Mouse (Mus musculus): ENCODE results near the gene Adora1. TPM values are rescaled to one million over a fixed set of nuclear protein-coding genes. Genes with fewer than 3 reads are reported as not detected.

Gene Adora1
- polyA plus RNA-seq, 1 experiment from 2014 or later = 0.08 TPM

DNA sequence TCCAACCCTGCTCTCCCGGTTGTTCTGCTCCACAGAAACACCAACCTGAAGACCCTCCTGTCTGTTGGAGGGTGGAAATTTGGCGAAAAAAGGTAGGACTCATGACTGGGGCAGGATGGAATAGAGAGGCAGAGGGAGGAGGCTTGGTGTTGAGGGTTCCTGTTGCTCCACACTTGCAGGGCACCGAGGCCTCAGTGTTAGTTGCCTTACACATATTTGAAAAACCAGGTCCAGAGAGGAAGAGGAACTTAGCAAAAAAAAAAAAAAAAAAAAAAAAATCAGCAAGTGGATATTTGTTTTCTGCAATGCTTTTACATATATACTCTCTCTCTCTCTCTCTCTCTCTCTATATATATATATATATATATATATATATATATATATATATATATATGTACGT lies 51.1 kb downstream of the Adora1 start:
- no peaks in the 10 kb centered on the region for H3K36me3 ChIP-seq (ENCODE audit: control insufficient read depth, insufficient read depth, low read length)
- ATAC-seq (ENCODE audit: low FRiP score) = no peak
- H3K9me3 ChIP-seq (ENCODE audit: control insufficient read depth, low read length) = no peaks in the 10 kb centered on the region
- H3K4me2 ChIP-seq = no peak overlapping the region
- no peaks in the 10 kb centered on the region for H3K27me3 ChIP-seq (ENCODE audit: control insufficient read depth, insufficient read depth, low read length)
- DNase-seq (ENCODE audit: low spot score, missing footprints) = no peak
- no peak overlapping the region for H3K9ac ChIP-seq (ENCODE audit: low read length)
- no peak overlapping the region for H3K27ac ChIP-seq (ENCODE audit: low read depth, low read length)
- H3K4me3 ChIP-seq (ENCODE audit: low read depth, low read length) = no peak overlapping the region
- 91% methylated on average over 4 of the region's 4 CpGs for WGBS
- H3K4me1 ChIP-seq (ENCODE audit: control insufficient read depth, insufficient read depth, low read length) = no peaks in the 10 kb centered on the region

DNA sequence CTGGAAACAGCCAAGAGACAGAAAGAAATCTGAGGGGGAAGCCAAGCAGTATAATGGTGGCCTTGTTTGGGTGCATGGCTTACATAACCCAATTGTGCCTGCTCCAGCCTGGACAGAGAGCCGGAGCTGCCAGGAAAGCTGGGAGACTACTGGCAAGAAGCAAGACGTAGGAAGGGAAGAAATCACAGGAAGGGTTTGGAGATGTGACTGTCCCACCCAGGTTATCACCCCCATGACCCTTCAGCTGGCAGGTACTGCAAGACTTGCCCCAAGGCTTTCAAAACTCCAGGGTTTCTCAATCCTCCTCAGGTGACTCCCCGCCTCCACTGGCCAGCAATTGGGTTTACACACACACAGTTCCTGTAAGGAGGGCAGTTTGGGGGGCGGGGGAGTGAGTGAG lies 53.2 kb downstream of the Adora1 start, which contains the start of gene Chil1:
Gene Chil1, plus strand, starts transcription at position 152 of the 400 bp plus-strand sequence.
- DNase-seq (ENCODE audit: low spot score, missing footprints) (no peak), ATAC-seq (ENCODE audit: low FRiP score) (no peak)
- Histone ChIP-seq H3K27ac (ENCODE audit: low read depth, low read length) (no peak within 1 kb of the TSS), H3K4me2 (no peak within 1 kb of the TSS), H3K4me3 (ENCODE audit: low read depth, low read length) (no peak within 1 kb of the TSS), H3K4me1 (ENCODE audit: control insufficient read depth, insufficient read depth, low read length) (peaks cover 3% of the 10 kb centered on the region; the same call in 1 of the 2 replicates), H3K9ac (ENCODE audit: low read length) (no peak within 1 kb of the TSS), H3K36me3 (ENCODE audit: control insufficient read depth, insufficient read depth, low read length) (no peaks in the 10 kb centered on the region), H3K27me3 (ENCODE audit: control insufficient read depth, insufficient read depth, low read length) (no peaks in the 10 kb centered on the region), H3K9me3 (ENCODE audit: control insufficient read depth, low read length) (no peaks in the 10 kb centered on the region)
- whole genome bisulfite sequencing = 49% methylated on average over 4 of the region's 4 CpGs

DNA sequence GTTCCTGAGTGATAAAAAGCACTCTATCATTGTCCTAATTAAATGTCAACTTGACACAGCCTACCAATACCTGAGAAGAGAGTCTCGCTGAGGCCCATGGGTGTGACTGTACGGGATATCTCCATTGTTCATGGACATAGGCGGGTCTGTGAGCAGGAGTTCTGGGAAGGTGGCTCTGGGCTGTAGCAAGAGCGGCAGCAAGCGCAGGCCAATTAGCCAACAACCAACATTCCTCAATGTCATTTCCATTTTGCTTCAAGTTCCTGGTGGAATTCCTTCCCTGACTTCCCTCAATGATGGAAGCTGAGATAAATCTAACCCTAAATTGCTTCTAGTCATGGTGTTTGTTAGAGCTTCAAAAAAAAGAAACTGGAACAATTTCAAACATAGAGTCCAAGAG lies 57.3 kb downstream of the Adora1 start:
- Histone ChIP-seq H3K4me3 (ENCODE audit: low read depth, low read length) (no peak overlapping the region), H3K4me2 (no peak overlapping the region), H3K36me3 (ENCODE audit: control insufficient read depth, insufficient read depth, low read length) (no peaks in the 10 kb centered on the region), H3K4me1 (ENCODE audit: control insufficient read depth, insufficient read depth, low read length) (peaks cover 3% of the 10 kb centered on the region; the same call in 1 of the 2 replicates), H3K27ac (ENCODE audit: low read depth, low read length) (no peak overlapping the region), H3K9me3 (ENCODE audit: control insufficient read depth, low read length) (no peaks in the 10 kb centered on the region), H3K27me3 (ENCODE audit: control insufficient read depth, insufficient read depth, low read length) (no peaks in the 10 kb centered on the region), H3K9ac (ENCODE audit: low read length) (no peak overlapping the region)
- WGBS = 92% methylated on average over 5 of the region's 5 CpGs
- DNase-seq (ENCODE audit: low spot score, missing footprints) (no peak), ATAC-seq (ENCODE audit: low FRiP score) (no peak)

DNA sequence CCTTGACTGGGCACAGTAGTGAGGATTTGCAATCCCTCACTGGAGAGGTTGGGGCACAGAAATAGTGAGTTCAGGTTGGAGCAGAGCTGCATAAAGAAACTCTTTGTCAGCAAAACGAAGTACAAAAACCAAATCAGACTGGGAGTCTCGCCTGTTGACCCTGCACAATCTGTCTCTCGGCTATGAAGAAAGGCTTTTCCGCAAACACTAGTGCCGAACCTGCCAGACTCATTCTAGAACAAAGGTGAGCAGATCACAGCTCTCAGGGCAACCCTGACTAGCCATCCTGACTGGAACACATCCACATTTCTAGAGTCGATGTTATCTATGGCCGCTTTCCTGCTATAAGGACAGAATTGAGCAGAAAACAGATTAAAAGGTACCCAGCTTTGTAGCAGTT lies 62.1 kb downstream of the Adora1 start:
- Histone ChIP-seq H3K4me1 (ENCODE audit: control insufficient read depth, insufficient read depth, low read length) (no peaks in the 10 kb centered on the region), H3K4me3 (ENCODE audit: low read depth, low read length) (no peak overlapping the region), H3K27me3 (ENCODE audit: control insufficient read depth, insufficient read depth, low read length) (no peaks in the 10 kb centered on the region), H3K9me3 (ENCODE audit: control insufficient read depth, low read length) (no peaks in the 10 kb centered on the region), H3K36me3 (ENCODE audit: control insufficient read depth, insufficient read depth, low read length) (no peaks in the 10 kb centered on the region), H3K9ac (ENCODE audit: low read length) (no peak overlapping the region), H3K4me2 (no peak overlapping the region), H3K27ac (ENCODE audit: low read depth, low read length) (no peak overlapping the region)
- ATAC-seq (ENCODE audit: low FRiP score) (no peak), DNase-seq (ENCODE audit: low spot score, missing footprints) (peak; percentile 79)
- WGBS = 71% methylated on average over 7 of the region's 7 CpGs

DNA sequence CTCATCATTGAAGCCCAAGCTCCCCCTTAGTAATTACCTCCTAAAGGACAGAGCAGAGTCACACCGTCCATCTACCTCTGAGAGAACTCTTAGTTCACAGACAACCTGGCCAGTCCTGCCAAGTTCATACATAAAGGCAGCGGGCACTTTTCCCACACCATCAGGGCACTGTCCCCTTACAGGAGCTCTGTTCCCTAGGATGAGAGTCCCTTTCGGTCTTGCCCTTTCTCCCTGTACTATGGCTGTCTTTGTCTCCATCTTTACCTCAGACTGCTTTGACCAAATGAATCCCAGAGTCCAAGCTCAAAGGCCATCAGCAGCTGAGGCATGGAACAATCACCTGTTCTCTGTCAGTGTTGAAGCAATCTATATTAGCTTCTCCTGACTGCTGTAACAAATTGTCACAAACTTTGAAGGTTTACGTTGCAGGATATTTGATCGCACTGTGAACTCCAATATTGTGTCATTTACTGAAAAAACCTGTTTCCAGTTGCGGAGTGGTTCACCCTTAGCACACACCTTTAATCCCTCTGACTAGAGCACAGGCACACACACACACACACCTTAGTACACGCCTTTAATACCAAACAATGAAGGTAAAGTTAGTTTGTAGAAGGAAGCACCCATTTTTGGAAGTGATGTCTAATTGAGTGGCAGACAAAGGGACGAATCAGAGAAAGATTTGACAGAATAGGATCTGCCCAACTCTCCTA lies 66.1 kb downstream of the Adora1 start:
- Histone ChIP-seq H3K4me3 (ENCODE audit: low read depth, low read length) (no peak overlapping the region), H3K4me2 (no peak overlapping the region), H3K27me3 (ENCODE audit: control insufficient read depth, insufficient read depth, low read length) (no peaks in the 10 kb centered on the region), H3K9me3 (ENCODE audit: control insufficient read depth, low read length) (no peaks in the 10 kb centered on the region), H3K9ac (ENCODE audit: low read length) (no peak overlapping the region), H3K4me1 (ENCODE audit: control insufficient read depth, insufficient read depth, low read length) (no peaks in the 10 kb centered on the region), H3K36me3 (ENCODE audit: control insufficient read depth, insufficient read depth, low read length) (no peaks in the 10 kb centered on the region), H3K27ac (ENCODE audit: low read depth, low read length) (no peak overlapping the region)
- 89% methylated on average over 8 of the region's 8 CpGs for WGBS
- ATAC-seq (ENCODE audit: low FRiP score) = no peak
- peak; percentile 65 for DNase-seq (ENCODE audit: low spot score, missing footprints)

DNA sequence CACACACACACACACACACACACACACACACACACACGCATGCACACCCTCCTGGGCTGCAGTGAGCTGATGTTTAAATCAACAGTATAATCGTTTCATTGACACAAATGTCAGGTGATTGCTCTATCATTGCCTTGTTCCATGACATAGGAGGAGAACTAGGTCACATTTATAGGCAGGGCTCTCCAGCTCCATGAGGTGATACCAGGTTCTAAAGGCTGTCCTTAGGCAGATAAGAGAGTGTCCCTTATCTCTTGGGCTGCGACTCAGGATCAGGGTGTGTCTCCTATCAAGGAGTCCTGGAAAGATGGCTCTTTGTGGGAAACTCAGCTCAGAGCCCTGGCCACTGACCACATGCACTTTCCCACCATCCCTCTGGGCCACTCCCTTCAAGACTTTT lies 66.7 kb downstream of the Adora1 start:
- Histone ChIP-seq H3K27ac (ENCODE audit: low read depth, low read length) (no peak overlapping the region), H3K9ac (ENCODE audit: low read length) (no peak overlapping the region), H3K4me3 (ENCODE audit: low read depth, low read length) (no peak overlapping the region), H3K27me3 (ENCODE audit: control insufficient read depth, insufficient read depth, low read length) (no peaks in the 10 kb centered on the region), H3K9me3 (ENCODE audit: control insufficient read depth, low read length) (no peaks in the 10 kb centered on the region), H3K36me3 (ENCODE audit: control insufficient read depth, insufficient read depth, low read length) (no peaks in the 10 kb centered on the region), H3K4me2 (no peak overlapping the region), H3K4me1 (ENCODE audit: control insufficient read depth, insufficient read depth, low read length) (no peaks in the 10 kb centered on the region)
- WGBS = 89% methylated on average over 3 of the region's 3 CpGs
- ATAC-seq (ENCODE audit: low FRiP score) (no peak), DNase-seq (ENCODE audit: low spot score, missing footprints) (peak; percentile 14)

DNA sequence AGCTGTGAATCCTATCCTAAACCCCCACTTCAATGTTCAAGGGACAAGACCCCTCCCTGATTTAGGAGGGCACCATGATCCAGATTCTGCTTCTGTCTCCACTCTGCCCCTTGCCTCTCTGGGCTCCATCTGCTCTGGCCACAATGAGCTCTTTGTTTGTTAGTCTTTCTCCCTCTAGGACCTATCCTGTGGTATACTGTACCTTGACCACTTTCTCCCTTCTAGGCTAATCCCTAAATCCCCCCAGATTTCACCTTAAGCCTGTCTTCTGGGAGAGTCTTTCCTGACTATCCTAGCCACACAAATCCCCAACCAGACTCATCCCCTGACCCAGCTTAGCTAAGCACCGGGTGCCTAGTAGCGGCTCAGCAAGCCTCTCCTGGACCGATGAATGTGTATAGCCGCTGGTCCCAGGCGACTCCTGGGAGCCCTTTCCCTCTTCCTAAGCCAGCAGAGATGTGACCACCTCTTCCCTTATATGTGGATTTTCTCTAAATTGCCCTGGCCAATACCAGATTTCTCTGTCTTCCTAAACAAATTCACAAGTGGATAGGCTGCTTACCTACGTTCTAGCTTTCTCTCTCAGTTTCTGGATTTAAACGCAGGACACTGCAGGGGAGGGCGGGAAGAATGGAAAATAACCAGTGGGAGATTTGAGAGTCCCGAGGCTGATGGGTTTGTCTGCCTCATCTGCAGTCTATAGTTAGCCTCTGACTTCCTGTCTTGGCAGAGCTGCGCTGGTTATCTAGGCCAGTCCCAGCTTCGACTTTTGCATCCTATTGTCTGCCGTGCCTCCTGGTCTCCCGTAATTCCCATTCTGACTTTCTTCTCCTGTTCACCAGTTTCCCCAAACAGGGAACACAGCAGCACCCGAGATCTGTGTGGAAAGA lies 67.6 kb downstream of the Adora1 start:
- no peaks in the 10 kb centered on the region for H3K4me1 ChIP-seq (ENCODE audit: control insufficient read depth, insufficient read depth, low read length)
- peak; percentile 71 for DNase-seq (ENCODE audit: low spot score, missing footprints)
- H3K27me3 ChIP-seq (ENCODE audit: control insufficient read depth, insufficient read depth, low read length) = no peaks in the 10 kb centered on the region
- no peak overlapping the region for H3K27ac ChIP-seq (ENCODE audit: low read depth, low read length)
- H3K36me3 ChIP-seq (ENCODE audit: control insufficient read depth, insufficient read depth, low read length) = no peaks in the 10 kb centered on the region
- no peak overlapping the region for H3K4me2 ChIP-seq
- H3K4me3 ChIP-seq (ENCODE audit: low read depth, low read length) = no peak overlapping the region
- WGBS = 41% methylated on average over 14 of the region's 14 CpGs
- H3K9ac ChIP-seq (ENCODE audit: low read length) = no peak overlapping the region
- ATAC-seq (ENCODE audit: low FRiP score) = no peak
- no peaks in the 10 kb centered on the region for H3K9me3 ChIP-seq (ENCODE audit: control insufficient read depth, low read length)

DNA sequence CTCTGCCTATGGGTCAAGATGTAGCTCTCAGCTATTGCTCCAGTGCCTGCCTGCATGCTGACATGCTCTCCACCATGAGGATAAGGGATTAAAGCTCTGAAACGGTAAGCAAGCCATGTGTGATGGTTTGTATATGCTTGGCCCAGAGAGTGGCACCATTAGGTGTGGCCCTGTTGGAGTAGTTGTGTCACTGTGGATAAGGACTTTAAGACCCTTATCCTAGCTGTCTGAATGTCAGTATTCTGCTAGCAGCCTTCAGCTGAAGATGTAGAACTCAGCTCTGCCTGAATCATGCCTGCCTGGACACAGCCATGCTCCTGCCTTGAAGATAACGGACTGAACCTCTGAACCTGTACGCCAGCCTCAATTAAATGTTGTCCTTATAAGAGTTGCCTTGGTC lies 68.7 kb downstream of the Adora1 start:
- no peaks in the 10 kb centered on the region for H3K4me1 ChIP-seq (ENCODE audit: control insufficient read depth, insufficient read depth, low read length)
- WGBS = 87% methylated on average over 3 of the region's 3 CpGs
- no peaks in the 10 kb centered on the region for H3K36me3 ChIP-seq (ENCODE audit: control insufficient read depth, insufficient read depth, low read length)
- H3K4me3 ChIP-seq (ENCODE audit: low read depth, low read length) = no peak overlapping the region
- no peaks in the 10 kb centered on the region for H3K27me3 ChIP-seq (ENCODE audit: control insufficient read depth, insufficient read depth, low read length)
- no peak overlapping the region for H3K4me2 ChIP-seq
- no peak overlapping the region for H3K27ac ChIP-seq (ENCODE audit: low read depth, low read length)
- no peak overlapping the region for H3K9ac ChIP-seq (ENCODE audit: low read length)
- ATAC-seq (ENCODE audit: low FRiP score) (no peak), DNase-seq (ENCODE audit: low spot score, missing footprints) (peak; percentile 39)
- H3K9me3 ChIP-seq (ENCODE audit: control insufficient read depth, low read length) = no peaks in the 10 kb centered on the region

DNA sequence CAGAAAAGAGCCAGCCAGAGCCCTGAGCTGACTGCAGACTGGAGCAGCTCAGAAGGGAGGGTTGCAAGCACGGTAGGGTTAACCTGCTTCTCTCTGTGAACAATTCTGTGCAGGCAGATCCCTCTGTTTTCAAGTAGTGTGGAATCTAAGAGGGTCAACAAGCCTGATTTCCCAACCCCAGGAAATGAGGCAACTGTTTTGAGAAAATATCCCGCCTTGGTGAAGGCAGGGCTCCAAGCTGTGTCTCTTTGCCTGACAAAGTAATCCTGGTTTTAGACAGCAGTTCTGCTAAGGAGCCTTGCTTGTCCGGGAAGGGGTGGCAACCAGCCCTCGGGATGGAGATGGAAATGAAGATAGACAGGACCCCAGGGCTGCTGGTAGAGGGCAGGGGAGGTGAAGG lies 70.8 kb downstream of the Adora1 start:
- Histone ChIP-seq H3K9ac (ENCODE audit: low read length) (no peak overlapping the region), H3K4me2 (no peak overlapping the region), H3K36me3 (ENCODE audit: control insufficient read depth, insufficient read depth, low read length) (no peaks in the 10 kb centered on the region), H3K4me3 (ENCODE audit: low read depth, low read length) (no peak overlapping the region), H3K27me3 (ENCODE audit: control insufficient read depth, insufficient read depth, low read length) (no peaks in the 10 kb centered on the region; the same call in 1 of the 2 replicates), H3K27ac (ENCODE audit: low read depth, low read length) (no peak overlapping the region), H3K4me1 (ENCODE audit: control insufficient read depth, insufficient read depth, low read length) (no peaks in the 10 kb centered on the region), H3K9me3 (ENCODE audit: control insufficient read depth, low read length) (no peaks in the 10 kb centered on the region)
- ATAC-seq (ENCODE audit: low FRiP score) (no peak), DNase-seq (ENCODE audit: low spot score, missing footprints) (peak; percentile 44)
- WGBS = 67% methylated on average over 4 of the region's 4 CpGs
